Mouse (Mus musculus) frontal cortex, adult 2 months (tissue): ENCODE measurements at regions not wholly inside any gene's neighbourhood (a gene's known extent, or its start where the extent isn't known, plus 50 kb on each side); places are given as distances from the start of the nearest gene placed in this dataset.

Experiments used
- DNase-seq, 2 experiments: peaks; one replicate each; pipeline ENCODE4 v3.0.0; 2022; ENCODE audit warnings: low spot score in 1 of 2; ENCODE audit errors: extremely low spot score in 1 of 2

DNA sequence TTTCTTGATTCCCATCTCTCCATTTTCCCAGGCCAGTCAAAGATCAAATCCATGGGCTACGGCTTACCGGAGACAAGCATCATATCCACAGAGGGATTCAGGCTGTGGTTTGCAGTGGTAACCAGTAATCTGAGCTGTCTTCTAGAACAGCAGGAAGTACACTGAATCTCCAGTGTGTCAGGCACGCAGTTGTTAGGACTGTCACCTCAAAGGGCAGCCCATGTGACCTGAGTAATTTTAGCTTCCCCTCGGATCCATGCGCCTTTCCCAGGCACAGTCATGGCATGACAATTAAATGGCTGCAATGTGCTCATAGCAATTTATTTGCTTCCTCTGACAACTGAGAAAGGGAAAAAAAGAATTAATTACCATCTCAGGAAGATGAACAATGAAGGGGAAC, 98.2 kb downstream of the Snx19 start:
- no peak for DNase-seq

- no peak for DNase-seq
Measured at GRCm38 (mm10) chr9:30524401-30525066, 97.6 kb downstream of the Snx19 start.

GRCm38 (mm10) chr9:30523852-30524251, 96.9 kb downstream of the Snx19 start:
- no peak for DNase-seq

- no peak for DNase-seq
Measured at GRCm38 (mm10) chr9:30522595-30523350, 95.9 kb downstream of the Snx19 start.

DNA sequence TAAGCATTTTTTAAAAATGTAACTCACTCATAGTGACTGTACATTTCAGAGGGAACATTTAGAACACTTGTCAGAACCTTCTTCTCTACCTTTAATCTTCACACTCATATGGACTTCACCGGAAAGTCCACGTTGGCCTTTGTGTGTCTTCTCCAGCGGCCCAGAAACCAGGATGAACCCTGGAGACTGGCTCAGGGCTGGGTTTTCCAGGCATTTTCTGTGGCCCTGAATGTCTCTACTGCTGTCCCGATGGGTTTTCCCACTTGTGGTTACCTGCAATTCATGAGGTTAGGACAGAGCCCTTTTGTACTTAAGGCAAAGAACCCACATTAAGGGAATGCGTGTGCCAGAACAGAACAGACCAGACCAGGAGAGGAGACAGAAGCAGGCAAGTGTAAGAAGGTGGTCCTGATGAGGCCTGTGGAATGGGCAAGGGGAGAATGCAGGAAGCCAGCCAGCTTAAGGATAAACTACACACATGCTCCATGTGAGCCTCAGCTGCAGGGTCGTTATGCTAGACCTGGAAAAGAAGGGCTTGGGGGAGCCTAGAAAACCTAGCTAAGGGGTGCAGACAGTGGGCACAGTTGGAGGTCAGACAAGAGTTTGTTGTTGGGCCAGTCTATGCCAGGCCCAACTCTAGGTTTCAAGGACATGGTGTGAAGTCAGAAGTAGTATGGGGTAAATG, 94.8 kb downstream of the Snx19 start:
- DNase-seq: no peak

GRCm38 (mm10) chr9:30520853-30521439, 94.0 kb downstream of the Snx19 start:
- DNase-seq: peak; percentile 79 to 84

DNA sequence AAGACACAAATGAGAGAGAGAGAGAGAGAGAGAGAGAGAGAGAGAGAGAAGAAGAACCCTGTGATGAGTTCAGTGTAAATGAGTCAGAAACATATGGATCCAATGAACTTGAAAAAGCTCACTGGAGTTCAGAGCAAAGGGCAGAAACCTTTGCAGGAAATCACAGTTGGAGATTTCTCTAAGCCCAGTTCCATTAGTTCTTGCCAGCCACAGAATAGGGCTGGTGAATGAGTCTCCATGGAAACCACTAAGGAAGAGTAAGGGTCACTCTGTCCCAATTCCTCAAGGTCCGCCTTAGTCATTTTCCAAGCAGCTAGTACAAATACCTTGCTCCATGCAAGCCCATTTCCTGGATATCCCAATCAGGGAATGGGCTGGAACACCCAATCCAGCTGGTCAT, 93.2 kb downstream of the Snx19 start:
- DNase-seq: no peak

DNA sequence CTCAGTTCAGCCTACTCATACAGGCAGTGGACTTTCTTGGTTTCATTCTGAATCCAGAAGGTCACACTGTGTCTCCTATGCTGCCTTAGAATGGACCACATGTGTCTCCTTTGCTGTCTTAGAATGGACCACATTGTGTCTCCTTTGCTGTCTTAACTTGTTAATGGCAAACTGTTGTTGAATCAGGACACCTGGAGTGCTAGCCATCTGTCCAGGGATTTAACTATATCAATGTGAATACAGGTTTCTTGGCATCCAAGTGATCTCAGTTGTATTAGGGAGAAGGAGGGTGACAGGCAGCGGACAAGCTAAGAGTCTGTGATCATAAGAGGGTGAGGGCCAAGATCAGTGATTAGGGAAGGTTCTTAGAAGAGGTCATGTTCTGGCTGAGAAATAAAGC, 92.3 kb downstream of the Snx19 start:
- DNase-seq: no peak
